Mouse (Mus musculus): ENCODE results near the gene Olfr283.
"Not testable (repeated sequence)": the region's sequence is repeated elsewhere in the genome, so short reads cannot be mapped to it uniquely, and the experiment has no call there.

Gene Olfr283

GRCm38 (mm10) chr15:98380846-98381245, at the start of gene Olfr283:
Gene Olfr283 (minus strand): TSS chr15:98380946.
- DNase-seq (ENCODE audit: low spot score in 2 of 2): no peak

DNA sequence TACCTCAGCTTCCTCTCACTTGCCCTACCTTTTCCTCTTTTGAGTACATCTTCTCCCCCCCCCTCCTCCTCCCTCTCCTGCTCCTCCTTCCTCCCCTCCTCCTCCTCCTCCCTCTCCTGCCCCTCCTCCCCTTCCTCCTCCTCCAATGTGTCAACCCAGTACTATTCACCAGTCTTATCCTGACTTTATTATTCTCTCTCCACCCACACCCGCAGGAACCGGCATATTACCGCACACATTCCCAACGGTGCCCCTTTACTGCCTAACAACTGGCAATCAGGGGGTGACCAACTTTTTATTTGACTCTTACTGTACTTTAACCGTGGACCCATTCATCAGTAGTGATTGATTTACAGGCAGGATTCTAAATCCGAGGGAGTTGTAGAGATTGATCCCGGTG, 44.4 kb upstream of the Olfr283 start:
- no peak for DNase-seq (ENCODE audit: low spot score in 2 of 2)

DNA sequence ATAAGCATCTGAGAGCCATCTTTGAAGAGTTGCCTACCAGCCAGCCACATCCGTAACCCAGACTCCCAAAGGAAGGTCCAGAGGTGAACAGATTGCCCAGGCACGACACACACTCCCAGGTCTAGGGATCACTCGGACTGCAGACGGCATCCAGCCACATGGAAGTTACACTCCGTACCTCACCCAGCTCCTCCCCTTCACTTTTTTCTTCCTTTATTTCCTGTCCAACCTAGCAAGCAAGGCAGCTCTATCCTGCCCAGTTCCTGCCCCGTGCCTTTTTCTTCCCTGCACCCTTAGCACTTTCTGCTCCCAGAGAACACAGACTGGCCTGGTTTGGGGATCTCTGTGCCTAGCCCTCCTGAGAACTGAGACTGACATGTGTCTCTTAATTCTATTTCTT, 44.0 kb upstream of the Olfr283 start:
- DNase-seq (ENCODE audit: low spot score in 2 of 2): no peak

- no peak for DNase-seq (ENCODE audit: low spot score in 2 of 2)
Observed at GRCm38 (mm10) chr15:98424326-98424725, 43.6 kb upstream of the Olfr283 start.

GRCm38 (mm10) chr15:98420897-98421296, 40.2 kb upstream of the Olfr283 start:
- no peak for DNase-seq (ENCODE audit: low spot score in 2 of 2)

GRCm38 (mm10) chr15:98418096-98418495, 37.4 kb upstream of the Olfr283 start:
- DNase-seq (ENCODE audit: low spot score in 2 of 2): no peak

DNA sequence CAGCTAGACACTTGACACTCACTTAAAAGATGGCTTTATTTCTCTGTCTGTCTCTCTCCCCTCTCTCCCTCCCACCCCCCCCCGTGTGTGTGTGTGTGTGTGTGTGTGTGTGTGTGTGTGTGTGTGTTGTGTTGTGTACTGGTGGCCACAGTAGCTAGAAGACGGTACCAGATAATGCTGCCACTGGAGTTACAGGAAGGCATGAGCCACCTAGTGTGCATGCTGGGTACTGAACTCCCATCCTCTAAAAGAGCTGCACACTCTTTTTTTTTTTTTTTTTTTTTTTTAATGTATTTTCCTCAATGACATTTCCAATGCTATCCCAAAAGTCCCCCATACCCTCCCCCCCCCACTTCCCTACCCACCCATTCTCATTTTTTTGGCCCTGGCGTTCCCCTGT, 36.5 kb upstream of the Olfr283 start:
- DNase-seq (ENCODE audit: low spot score in 2 of 2): not testable (repeated sequence)

DNA sequence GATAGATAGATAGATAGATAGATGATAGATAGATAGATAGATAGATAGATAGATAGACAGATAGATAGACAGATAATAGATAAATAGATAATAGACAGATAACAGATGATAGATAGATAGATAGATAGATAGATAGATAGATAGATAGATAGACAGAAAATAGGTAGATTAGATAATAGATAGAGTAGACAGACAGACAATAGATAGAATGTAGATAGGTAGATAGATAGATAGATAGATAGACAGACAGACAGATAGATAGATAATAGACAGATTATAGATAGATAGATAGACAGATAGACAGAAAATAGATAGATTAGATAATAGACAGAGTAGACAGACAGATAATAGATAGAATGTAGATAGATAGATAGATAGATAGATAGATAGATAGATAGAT, 36.1 kb upstream of the Olfr283 start:
- DNase-seq (ENCODE audit: low spot score in 2 of 2): not testable (repeated sequence)

GRCm38 (mm10) chr15:98415996-98416395, 35.2 kb upstream of the Olfr283 start:
- no peak for DNase-seq (ENCODE audit: low spot score in 2 of 2)

- no peak for DNase-seq (ENCODE audit: low spot score in 2 of 2)
Observed at GRCm38 (mm10) chr15:98410249-98410648, 29.5 kb upstream of the Olfr283 start.

- no peak for DNase-seq (ENCODE audit: low spot score in 2 of 2)
Observed at GRCm38 (mm10) chr15:98409635-98410034, 28.9 kb upstream of the Olfr283 start.

DNA sequence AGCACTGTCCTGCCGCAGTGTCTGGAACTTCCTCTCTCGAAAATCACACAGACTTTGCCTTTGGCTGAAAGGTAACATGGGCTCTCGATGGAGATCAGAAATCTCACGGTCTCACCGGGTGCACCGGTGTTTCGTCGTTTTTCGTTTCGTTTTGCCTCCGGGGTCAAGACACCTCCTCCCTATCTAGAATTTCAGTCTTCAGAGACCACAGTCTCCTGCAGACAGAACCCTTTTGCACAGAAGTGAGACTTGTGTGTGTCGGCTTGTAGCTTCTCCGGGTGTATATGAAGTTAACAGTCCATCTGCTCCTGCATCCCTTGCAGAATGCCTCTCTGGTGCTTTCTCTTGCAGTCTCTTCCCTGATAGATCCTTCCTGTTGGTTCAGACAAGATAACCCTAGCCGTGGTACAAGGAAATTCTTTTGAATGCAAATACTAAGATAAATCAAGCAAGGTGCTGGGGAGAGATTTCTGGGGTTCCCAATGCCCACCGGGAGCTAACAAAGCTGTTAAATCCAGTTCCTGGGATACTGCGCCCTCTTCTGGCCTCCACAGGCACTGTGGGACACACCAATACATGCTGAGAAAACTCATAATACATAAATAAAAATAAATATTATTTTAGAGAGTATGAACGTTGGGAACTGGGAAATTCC, 27.8 kb upstream of the Olfr283 start:
- peak; percentile 41 to 65 for DNase-seq (ENCODE audit: low spot score in 2 of 2)

GRCm38 (mm10) chr15:98402356-98402755, 21.6 kb upstream of the Olfr283 start:
- DNase-seq (ENCODE audit: low spot score in 2 of 2): peak in 1 of 2 experiments; percentile 1

GRCm38 (mm10) chr15:98397136-98397535, 16.4 kb upstream of the Olfr283 start:
- DNase-seq (ENCODE audit: low spot score in 2 of 2): no peak

DNA sequence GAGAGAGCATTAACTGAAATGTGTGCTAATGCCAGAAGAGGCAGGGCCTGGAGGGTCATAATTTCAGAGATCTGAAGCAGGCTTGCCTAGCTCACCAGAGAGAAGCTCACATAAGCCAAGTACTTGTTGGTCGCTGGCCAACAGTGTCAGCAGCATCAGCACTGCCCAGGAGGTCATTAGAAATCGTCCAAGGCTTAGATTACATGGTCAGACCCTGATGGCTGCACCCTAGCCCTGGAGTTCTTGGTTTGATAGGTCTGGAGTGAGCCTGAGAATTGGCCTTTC, 11.1 kb upstream of the Olfr283 start:
- DNase-seq (ENCODE audit: low spot score in 2 of 2): no peak

DNA sequence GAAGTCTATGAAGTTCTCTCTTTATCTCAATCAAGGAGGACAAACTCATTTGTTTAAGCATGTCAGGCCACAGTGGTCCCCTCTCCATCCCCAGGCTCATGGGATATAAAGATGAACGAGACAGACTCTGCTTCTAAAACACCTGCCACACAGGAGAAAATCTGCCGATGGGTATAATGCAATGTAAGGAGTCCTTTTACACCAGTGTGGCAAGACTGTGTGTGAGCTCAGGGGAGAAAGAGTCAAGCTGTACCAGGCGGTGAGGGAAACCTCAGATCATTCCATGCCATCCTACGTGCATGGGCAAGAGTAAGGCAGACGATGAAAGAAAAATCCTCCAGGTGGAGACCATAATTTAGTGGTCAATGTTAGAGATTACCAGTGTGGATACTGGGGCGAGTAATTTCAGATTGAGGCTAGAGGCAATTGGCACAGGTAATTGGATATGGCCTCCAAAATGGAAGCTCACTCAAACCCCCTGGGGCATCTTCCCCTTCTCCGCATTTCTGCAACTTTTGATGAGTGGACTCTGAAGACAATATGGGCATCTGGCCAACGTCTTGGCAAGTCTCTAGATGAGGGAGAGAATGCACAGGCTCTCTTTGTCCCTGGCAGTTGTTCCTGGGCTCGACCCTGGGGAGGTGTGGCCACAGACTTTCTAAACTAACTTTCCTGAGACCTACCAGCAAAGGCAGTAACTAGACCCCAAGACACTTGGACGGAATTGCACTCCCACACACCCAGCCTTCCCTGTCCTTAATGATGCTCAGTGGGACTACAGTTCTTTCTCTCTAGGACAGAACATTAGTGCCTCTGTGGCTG, 10.5 kb upstream of the Olfr283 start:
- DNase-seq (ENCODE audit: low spot score in 2 of 2): no peak

DNA sequence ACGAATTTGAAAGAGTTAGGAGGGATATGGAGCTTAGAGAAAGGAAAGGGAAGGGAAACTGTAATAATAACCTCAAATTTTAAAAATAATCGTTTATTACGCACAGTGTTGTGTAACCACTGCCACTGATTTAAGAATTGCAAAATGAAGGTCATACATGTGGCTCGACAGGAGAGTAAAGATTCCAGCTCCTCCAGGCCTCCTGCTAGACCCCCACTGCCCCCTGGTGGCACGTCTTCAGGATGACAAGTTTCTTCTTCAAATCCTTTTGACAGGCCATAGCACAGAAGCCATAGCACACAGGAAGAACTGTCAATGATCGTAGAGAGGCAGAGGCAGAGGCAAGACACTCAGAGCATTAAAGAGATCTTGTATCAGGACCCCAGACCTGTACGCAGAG, 9.1 kb upstream of the Olfr283 start:
- peak; percentile 69 to 86 for DNase-seq (ENCODE audit: low spot score in 2 of 2)

- no peak for DNase-seq (ENCODE audit: low spot score in 2 of 2)
Observed at GRCm38 (mm10) chr15:98387621-98388020, 6.9 kb upstream of the Olfr283 start.

DNA sequence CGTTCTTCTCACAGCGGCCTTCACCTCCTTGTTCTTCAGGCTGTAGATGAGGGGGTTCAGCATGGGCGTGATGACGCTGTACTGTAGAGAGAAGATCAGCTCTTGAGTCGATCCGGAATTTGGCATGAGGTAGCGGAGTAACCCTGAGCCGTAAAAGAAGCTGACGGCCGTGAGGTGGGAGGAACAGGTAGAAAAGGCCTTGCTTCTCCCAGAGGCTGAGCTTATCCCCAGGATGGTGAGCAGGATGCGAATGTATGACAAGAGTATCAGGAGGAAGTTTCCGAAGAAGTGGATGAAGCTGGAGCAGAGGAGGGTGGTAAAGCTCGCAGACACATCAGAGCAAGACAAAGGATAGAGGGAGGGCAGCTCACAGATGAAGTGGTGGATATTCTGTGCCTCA, 2.5 kb downstream of the Olfr283 start:
- no peak for DNase-seq (ENCODE audit: low spot score in 2 of 2)

DNA sequence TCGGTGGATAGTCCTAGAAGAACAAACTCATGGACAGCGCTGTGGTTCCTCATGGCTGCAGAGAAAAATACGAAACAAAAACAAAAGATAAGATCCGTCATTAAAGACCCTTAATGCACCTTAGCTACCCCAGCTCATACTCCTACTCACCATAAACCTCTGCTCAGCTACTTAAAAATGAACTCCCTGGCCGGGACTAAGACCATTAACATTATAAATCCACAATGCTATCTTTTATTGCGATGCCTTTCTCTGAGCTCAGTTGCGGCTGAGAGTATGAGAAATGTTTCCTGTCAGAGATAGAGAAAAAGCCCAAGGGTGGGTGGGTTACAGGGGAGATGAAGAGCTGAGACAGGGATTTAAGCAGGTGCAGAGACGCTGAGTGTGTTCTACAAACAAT, 39.9 kb downstream of the Olfr283 start, which contains the start of gene Olfr284:
Gene Olfr284 (minus strand): TSS at position 101 of the 400 bp plus-strand sequence.
- no peak for DNase-seq (ENCODE audit: low spot score in 2 of 2)

All from right cerebral cortex, postnatal 10 days (tissue).